Mouse (Mus musculus): ENCODE measurements at regions not wholly inside any gene's neighbourhood (a gene's known extent, or its start where the extent isn't known, plus 50 kb on each side); places are given as distances from the start of the nearest gene placed in this dataset.

DNA sequence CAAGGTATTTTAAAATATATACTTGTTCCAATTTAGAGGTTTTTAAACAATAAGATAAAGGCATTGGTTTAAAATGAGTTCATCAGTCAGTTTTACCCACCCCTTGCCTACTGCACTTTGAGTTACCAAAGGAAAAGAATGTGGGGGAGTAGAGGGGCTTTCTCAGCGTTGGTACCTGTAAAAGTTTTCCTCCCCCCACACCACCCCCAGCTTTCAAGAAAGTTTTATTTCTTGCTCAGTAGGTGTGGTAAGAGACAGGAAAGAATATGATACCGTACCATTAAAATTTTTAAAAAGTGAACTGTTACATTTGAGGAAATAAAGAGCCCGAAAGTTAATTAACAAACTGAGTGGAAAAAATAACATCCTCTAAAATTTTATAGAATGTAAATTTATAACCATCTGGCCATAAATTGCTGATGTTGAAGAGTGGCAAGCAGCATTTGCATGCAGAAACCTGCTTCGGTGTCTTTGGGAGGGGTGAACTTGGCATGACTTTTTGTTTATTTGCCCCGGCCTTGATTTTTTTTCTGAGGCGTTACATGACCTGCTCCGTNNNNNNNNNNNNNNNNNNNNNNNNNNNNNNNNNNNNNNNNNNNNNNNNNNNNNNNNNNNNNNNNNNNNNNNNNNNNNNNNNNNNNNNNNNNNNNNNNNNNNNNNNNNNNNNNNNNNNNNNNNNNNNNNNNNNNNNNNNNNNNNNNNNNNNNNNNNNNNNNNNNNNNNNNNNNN is 346.1 kb downstream of the Tfec start:
- WGBS = 73% methylated on average over 7 of the region's 7 CpGs
- Histone ChIP-seq H3K4me1 (no peaks in the 10 kb centered on the region), H3K4me3 (no peak overlapping the region), H3K36me3 (no peaks in the 10 kb centered on the region), H3K4me2 (replicated peaks) (no peak overlapping the region), H3K9ac (replicated peaks) (no peak overlapping the region), H3K27ac (replicated peaks) (no peak overlapping the region), H3K27me3 (no peaks in the 10 kb centered on the region), H3K9me3 (no peaks in the 10 kb centered on the region)
- ATAC-seq (ENCODE audit: low FRiP score, low read depth) = no peak

DNA sequence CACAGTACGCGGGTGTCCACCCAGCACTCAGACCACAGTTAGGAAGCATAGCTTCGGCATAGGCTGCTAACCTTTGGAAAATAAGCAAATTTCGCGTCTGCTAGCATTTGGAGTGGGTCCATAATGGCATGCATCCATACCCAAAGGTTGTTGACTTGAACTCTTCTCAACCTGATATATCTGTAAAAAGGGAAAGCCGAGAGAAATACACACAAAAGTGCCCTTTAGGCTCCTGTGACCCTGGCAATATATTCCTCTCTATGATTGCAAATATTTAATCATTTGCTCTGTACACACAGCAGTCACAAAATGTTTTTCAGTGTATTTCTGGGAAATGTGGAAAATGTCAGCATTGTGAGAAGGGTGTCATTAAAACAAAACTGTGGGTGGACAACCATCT is 347.1 kb downstream of the Tfec start:
- no peak overlapping the region for H3K4me2 ChIP-seq (replicated peaks)
- ATAC-seq (ENCODE audit: low FRiP score, low read depth) = no peak; the same call in 1 of the 2 replicates
- 89% methylated on average over 6 of the region's 6 CpGs for WGBS
- H3K27me3 ChIP-seq = no peaks in the 10 kb centered on the region
- H3K4me3 ChIP-seq = no peak overlapping the region
- no peak overlapping the region for H3K27ac ChIP-seq (replicated peaks)
- H3K9ac ChIP-seq (replicated peaks) = no peak overlapping the region
- no peaks in the 10 kb centered on the region for H3K36me3 ChIP-seq
- no peaks in the 10 kb centered on the region for H3K4me1 ChIP-seq
- no peaks in the 10 kb centered on the region for H3K9me3 ChIP-seq

DNA sequence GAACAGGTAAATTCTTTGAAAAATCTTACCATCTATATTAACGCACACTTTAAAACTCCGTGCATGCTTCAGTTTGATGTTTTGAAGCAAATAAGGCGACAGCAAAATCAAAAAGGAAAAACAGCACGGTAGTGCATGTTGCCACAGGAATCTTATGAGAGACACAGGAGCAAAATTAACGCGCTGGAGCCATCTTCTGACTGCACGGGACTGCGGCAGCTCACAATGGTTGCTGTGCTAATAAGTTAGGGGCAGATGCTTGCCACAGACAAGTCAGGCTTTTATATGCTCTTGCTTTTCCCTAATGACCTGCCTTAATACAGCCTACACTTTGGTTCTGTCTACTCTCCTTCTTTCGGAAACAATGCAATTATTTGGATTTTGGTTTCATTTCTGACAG is 347.8 kb downstream of the Tfec start:
- no peaks in the 10 kb centered on the region for H3K4me1 ChIP-seq
- H3K4me3 ChIP-seq = no peak overlapping the region
- H3K36me3 ChIP-seq = no peaks in the 10 kb centered on the region
- H3K27me3 ChIP-seq = no peaks in the 10 kb centered on the region
- ATAC-seq (ENCODE audit: low FRiP score, low read depth) = peak; percentile 48
- H3K9ac ChIP-seq (replicated peaks) = no peak overlapping the region
- H3K4me2 ChIP-seq (replicated peaks) = no peak overlapping the region
- WGBS = 59% methylated on average over 9 of the region's 9 CpGs
- no peaks in the 10 kb centered on the region for H3K9me3 ChIP-seq
- H3K27ac ChIP-seq (replicated peaks) = no peak overlapping the region

DNA sequence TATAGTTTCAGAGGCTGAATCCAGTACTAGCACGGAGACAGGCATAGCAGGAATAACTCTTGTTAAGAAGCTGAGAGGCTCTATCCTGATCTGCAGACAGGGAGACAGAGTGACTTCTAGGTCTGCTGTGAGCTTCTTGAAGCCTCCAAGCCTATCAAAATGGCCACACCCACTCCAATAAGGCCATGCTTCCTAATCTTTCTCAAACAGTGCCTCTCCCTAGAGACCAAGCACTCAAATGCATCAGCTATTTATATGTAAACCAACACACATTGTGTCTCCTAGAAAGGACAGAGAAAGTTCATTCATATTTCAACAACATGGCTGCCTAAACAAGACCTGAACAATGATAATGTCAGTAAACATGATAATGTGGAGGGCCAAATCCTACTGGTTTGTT is 384.2 kb downstream of the Tfec start:
- H3K27ac ChIP-seq (replicated peaks) = no peak overlapping the region
- peaks cover 4% of the 10 kb centered on the region; the same call in 1 of the 2 replicates for H3K9me3 ChIP-seq
- no peaks in the 10 kb centered on the region for H3K4me1 ChIP-seq
- ATAC-seq (ENCODE audit: low FRiP score, low read depth) = peak; percentile 47; the same call in 1 of the 2 replicates
- H3K4me3 ChIP-seq = no peak overlapping the region
- H3K27me3 ChIP-seq = no peaks in the 10 kb centered on the region
- no peak overlapping the region for H3K4me2 ChIP-seq (replicated peaks)
- 48% methylated on average over 1 of the region's 1 CpGs for WGBS
- H3K36me3 ChIP-seq = no peaks in the 10 kb centered on the region
- H3K9ac ChIP-seq (replicated peaks) = no peak overlapping the region

DNA sequence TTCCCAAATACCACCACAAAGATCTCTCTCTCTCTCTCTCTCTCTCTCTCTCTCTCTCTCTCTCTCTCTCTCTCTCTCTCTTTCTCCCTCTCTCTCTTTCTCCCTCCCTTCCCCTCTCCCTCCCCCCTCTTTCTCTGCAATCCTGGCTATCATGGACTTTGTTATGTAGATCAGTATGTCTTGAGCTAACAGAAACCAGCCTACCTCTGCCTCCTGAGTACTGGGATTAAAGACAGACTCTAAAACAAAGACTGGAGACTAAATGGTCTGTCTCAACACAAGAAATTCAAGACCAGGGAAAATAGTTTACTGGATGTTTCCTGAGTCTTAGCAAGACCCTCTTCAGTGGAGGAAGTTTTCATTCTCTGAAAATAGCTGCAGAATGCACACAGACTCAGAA is 384.7 kb downstream of the Tfec start:
- ATAC-seq (ENCODE audit: low FRiP score, low read depth) = no peak

DNA sequence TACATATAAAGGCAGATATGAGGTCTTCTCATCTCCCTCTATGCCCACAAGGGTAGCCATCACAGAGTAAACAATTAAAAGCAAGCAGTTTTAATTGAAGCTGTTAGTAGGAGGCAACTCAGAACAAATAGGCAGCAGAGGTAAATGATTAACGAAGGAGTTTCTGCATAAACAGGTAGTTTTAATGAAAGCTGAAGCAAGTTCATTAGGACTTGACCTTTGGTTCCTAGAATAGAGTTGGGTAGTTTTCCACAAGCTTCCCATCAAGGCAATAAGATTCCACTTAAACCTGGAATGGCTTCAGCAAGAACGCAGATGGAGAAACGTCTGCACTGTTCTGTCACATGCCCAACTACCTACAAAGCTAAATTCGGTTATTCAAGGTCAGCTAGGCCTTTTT is 394.4 kb downstream of the Tfec start:
- Histone ChIP-seq H3K36me3 (no peaks in the 10 kb centered on the region), H3K9me3 (no peaks in the 10 kb centered on the region), H3K27me3 (no peaks in the 10 kb centered on the region), H3K27ac (replicated peaks) (no peak overlapping the region), H3K9ac (replicated peaks) (no peak overlapping the region), H3K4me3 (no peak overlapping the region), H3K4me2 (replicated peaks) (no peak overlapping the region), H3K4me1 (no peaks in the 10 kb centered on the region)
- no peak for ATAC-seq (ENCODE audit: low FRiP score, low read depth)
- 87% methylated on average over 4 of the region's 4 CpGs for WGBS

More for the DNA sequence above, 384.7 kb downstream of the Tfec start:
- H3K27ac ChIP-seq (replicated peaks) = no peak overlapping the region
- no peak overlapping the region for H3K9ac ChIP-seq (replicated peaks)
- no peaks in the 10 kb centered on the region for H3K36me3 ChIP-seq
- H3K4me3 ChIP-seq = no peak overlapping the region
- H3K4me2 ChIP-seq (replicated peaks) = no peak overlapping the region
- no peaks in the 10 kb centered on the region for H3K4me1 ChIP-seq
- H3K27me3 ChIP-seq = no peaks in the 10 kb centered on the region
- H3K9me3 ChIP-seq = peaks cover 4% of the 10 kb centered on the region; the same call in 1 of the 2 replicates

DNA sequence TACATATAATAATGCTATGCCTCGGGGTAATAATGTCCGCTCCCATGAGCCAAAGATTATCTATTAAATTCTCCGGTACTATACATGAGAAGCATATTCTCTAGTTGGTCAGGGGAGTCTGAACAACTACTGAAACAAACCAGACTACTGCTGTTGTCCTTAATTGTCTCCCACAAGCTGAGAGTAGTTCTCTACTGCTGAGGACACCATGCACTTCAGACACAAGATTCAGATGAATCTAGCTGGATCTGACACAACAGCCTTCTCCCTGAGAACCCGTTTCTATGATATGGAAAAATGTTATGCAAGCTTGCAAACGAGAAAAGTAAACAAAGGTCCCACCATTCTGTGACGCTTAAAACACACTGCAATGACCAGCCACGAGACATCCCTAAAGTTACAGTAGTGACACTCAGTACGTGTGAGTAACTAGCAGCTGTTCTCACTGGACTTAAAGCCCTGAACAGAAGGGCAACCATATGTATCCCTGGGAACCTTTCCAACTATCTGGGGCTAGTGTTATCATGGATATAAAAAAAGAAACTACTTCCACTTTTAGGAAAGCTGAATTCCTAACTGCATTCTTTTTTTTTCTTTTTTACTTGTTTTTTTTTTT is 411.1 kb downstream of the Tfec start:
- 91% methylated on average over 8 of the region's 8 CpGs for WGBS
- no peak overlapping the region for H3K4me3 ChIP-seq
- no peaks in the 10 kb centered on the region for H3K9me3 ChIP-seq
- no peaks in the 10 kb centered on the region for H3K27me3 ChIP-seq
- H3K9ac ChIP-seq (replicated peaks) = no peak overlapping the region
- H3K4me1 ChIP-seq = no peaks in the 10 kb centered on the region
- H3K4me2 ChIP-seq (replicated peaks) = no peak overlapping the region
- no peak for ATAC-seq (ENCODE audit: low FRiP score, low read depth)
- H3K27ac ChIP-seq (replicated peaks) = no peak overlapping the region
- no peaks in the 10 kb centered on the region for H3K36me3 ChIP-seq

DNA sequence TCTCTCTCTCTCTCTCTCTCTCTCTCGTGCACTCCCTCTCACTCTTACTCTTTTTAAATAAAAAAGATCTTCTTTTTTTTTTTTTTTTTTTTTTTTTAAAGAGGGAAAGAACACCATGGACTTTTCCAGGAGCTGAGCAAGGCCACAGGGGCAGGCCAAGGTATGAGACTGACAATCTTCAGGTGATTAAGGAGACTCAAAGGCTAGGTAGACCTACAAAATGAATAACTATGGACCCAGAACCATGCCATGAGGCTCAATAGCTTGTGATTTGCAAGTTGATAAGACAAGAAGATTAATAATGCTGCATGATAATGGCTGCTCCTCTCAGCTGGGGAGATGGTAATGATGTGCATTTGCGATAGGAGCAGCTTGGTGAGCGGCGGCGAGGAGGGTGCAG is 414.9 kb downstream of the Tfec start:
- ATAC-seq (ENCODE audit: low FRiP score, low read depth) = 0 out of 2 replicates have a peak, but pooled peaks have one; percentile 4
- no peaks in the 10 kb centered on the region for H3K36me3 ChIP-seq
- no peaks in the 10 kb centered on the region for H3K4me1 ChIP-seq
- no peaks in the 10 kb centered on the region for H3K27me3 ChIP-seq
- H3K9ac ChIP-seq (replicated peaks) = no peak overlapping the region
- 58% methylated on average over 5 of the region's 5 CpGs for WGBS
- no peak overlapping the region for H3K27ac ChIP-seq (replicated peaks)
- H3K4me3 ChIP-seq = no peak overlapping the region
- H3K4me2 ChIP-seq (replicated peaks) = no peak overlapping the region
- no peaks in the 10 kb centered on the region for H3K9me3 ChIP-seq

DNA sequence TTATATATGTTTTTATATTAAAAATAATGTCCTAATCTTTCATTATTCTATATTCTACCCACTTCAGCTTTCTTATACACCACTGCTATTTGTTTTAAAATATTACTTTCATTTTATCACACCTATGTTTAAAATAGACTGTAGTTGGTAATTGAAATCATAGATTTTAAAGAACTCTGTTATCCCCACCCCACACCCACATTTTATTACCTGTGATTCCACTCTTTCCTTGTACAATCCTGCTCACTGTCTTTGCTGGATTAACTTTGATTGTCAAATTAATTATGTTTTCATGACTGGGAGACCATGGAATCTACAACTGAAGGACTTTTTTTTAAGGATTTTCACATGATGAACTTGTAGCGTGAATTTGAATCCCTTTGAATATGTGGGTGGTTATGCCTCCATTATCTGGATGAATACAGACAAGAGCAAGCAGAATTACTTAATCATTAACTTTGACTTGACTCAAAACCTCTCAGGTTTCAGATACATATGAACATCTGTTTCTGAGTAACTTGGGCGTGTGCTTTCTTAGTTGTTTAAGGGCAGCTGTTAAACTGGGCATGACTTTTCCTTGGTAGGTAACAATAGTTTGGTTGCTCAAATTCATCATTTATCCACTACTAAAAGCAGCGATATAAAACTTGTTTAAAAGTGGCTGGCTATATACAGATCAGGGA is 429.4 kb downstream of the Tfec start:
- H3K4me1 ChIP-seq = no peaks in the 10 kb centered on the region
- no peaks in the 10 kb centered on the region for H3K9me3 ChIP-seq
- H3K4me2 ChIP-seq (replicated peaks) = no peak overlapping the region
- no peak for ATAC-seq (ENCODE audit: low FRiP score, low read depth)
- no peak overlapping the region for H3K4me3 ChIP-seq
- WGBS = 89% methylated on average over 3 of the region's 3 CpGs
- no peaks in the 10 kb centered on the region for H3K27me3 ChIP-seq
- no peak overlapping the region for H3K9ac ChIP-seq (replicated peaks)
- no peak overlapping the region for H3K27ac ChIP-seq (replicated peaks)
- no peaks in the 10 kb centered on the region for H3K36me3 ChIP-seq

DNA sequence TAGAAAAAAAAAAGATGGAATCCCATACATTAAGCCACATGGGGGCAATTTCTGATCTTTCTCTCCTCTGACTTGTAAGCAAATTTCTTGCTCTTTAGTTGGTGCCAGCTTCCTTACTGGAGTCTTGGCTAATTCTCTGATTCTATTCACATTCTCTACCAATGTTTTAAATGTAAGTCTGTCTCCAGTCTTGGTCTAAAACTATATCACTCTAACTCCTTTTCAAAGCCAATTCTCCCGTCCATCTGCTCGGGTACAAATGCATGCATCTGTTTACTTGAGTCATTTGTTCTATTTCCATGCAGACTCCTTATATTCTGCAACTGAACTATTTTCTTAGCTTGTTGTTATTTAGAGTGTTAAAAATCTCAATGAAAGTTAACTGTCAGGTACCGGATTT is 440.0 kb downstream of the Tfec start:
- no peak for ATAC-seq (ENCODE audit: low FRiP score, low read depth)
- Histone ChIP-seq H3K4me2 (replicated peaks) (no peak overlapping the region), H3K36me3 (no peaks in the 10 kb centered on the region), H3K4me3 (no peak overlapping the region), H3K4me1 (no peaks in the 10 kb centered on the region), H3K27ac (replicated peaks) (no peak overlapping the region), H3K9ac (replicated peaks) (no peak overlapping the region), H3K27me3 (no peaks in the 10 kb centered on the region), H3K9me3 (no peaks in the 10 kb centered on the region)
- 88% methylated on average over 3 of the region's 3 CpGs for WGBS

Data from midbrain, embryonic 12.5 days (tissue).